Mouse (Mus musculus) stomach, embryonic 15.5 days (tissue): ENCODE measurements around the gene Prl8a9. TPM values are rescaled to one million over a fixed set of nuclear protein-coding genes. Genes with fewer than 3 reads are reported as not detected.

Experiments used
- ATAC-seq: fragments of 200-750 bp; cut with Nextera tagmentation; 2 replicates; pipeline ENCODE4 v1.8.0; 2017; ENCODE audit warnings: low read depth, moderate number of reproducible peaks, moderate TSS enrichment; ENCODE audit not compliant: insufficient read depth, low FRiP score
- H3K27ac ChIP-seq: fragments of 300-500 bp; sonication (generic); 2 replicates; pipeline ENCODE4 v1.5.1; 2015; ENCODE audit warnings: mild to moderate bottlenecking, inconsistent platforms
- H3K27me3 ChIP-seq: fragments of 300-500 bp; sonication (generic); replicated peaks from 2 replicates; pipeline ENCODE4 v1.6.1; 2015; ENCODE audit warnings: inconsistent platforms
- H3K36me3 ChIP-seq: fragments of 300-500 bp; sonication (generic); 2 replicates; pipeline ENCODE4 v1.6.1; 2015; ENCODE audit warnings: inconsistent platforms
- H3K4me1 ChIP-seq: fragments of 300-500 bp; sonication (generic); 2 replicates; pipeline ENCODE4 v1.6.1; 2015; ENCODE audit warnings: inconsistent platforms
- H3K4me2 ChIP-seq: fragments of 300-500 bp; sonication (generic); 2 replicates; pipeline ENCODE4 v1.6.1; 2015; ENCODE audit warnings: mild to moderate bottlenecking, inconsistent platforms
- H3K4me3 ChIP-seq: fragments of 300-500 bp; sonication (generic); replicated peaks from 2 replicates; pipeline ENCODE4 v1.5.1; 2015; ENCODE audit warnings: inconsistent platforms
- H3K9ac ChIP-seq: fragments of 300-500 bp; sonication (generic); 2 replicates; pipeline ENCODE4 v1.6.1; 2015; ENCODE audit warnings: inconsistent platforms
- H3K9me3 ChIP-seq: fragments of 300-500 bp; sonication (generic); 2 replicates; pipeline ENCODE4 v1.6.1; 2016; ENCODE audit warnings: inconsistent platforms
- WGBS: fragments of 180-500 bp; shearing (Covaris S2); methylation state at CpG from one replicate; pipeline ENCODE4 v1.1.7; 2015; 5-methylcytosine and 5-hydroxymethylcytosine counted together
- polyA plus RNA-seq: library from polyadenylated mRNA; unstranded; fragments of >200 nt; fragmentation: Nextera tagmentation; extraction: Ambion mirVana; gene quantifications from 2 replicates; pipeline ENCODE4 v1.2.1, GENCODE M21; 2015

Prl8a9 gene
- polyA plus RNA-seq: not detected in 2 replicates

- Histone ChIP-seq H3K27me3 (no peaks in the 10 kb centered on the region), H3K4me1 (no peaks in the 10 kb centered on the region), H3K9me3 (no peaks in the 10 kb centered on the region), H3K9ac (no peak within 1 kb of the TSS), H3K4me2 (no peak within 1 kb of the TSS), H3K27ac (no peak within 1 kb of the TSS), H3K4me3 (no peak within 1 kb of the TSS), H3K36me3 (no peaks in the 10 kb centered on the region)
- WGBS: 84% methylated on average over 2 of the region's 2 CpGs
- ATAC-seq: no peak
Measured at GRCm38 (mm10) chr13:27564506-27564905, at the start of gene Prl8a9. Gene Prl8a9 (minus strand): TSS chr13:27564606.

DNA sequence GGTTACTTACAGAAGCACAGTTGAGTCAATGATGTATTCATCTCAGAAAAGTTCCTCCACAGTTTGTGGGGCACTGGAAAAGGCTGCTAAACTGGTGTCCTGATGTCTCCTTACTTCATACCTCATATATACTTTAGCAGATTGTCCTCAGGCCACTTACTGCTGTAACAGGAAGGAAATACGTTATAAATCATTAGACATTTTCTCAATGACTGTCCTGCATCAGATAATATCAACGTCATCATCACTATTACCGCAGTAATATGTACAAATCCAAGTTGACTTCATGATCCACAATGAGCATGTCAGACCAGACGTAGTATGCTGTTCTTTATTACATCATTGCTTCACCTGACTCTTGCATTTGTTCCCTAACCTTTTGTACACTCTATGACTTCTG is 46.1 kb upstream of the Prl8a9 start, which contains the start of gene Prl7b1:
Prl7b1 (minus strand) TSS at position 101 of the 400 bp plus-strand sequence.
- no peaks in the 10 kb centered on the region for H3K36me3 ChIP-seq
- H3K9ac ChIP-seq: no peak within 1 kb of the TSS
- H3K4me3 ChIP-seq: no peak within 1 kb of the TSS
- H3K27ac ChIP-seq: no peak within 1 kb of the TSS
- no peaks in the 10 kb centered on the region for H3K9me3 ChIP-seq
- ATAC-seq: no peak
- no peaks in the 10 kb centered on the region for H3K27me3 ChIP-seq
- 71% methylated on average over 4 of the region's 4 CpGs for WGBS
- H3K4me1 ChIP-seq: no peaks in the 10 kb centered on the region
- no peak within 1 kb of the TSS for H3K4me2 ChIP-seq

- Histone ChIP-seq H3K9me3 (no peaks in the 10 kb centered on the region), H3K4me2 (no peak within 1 kb of the TSS), H3K36me3 (no peaks in the 10 kb centered on the region), H3K4me3 (no peak within 1 kb of the TSS), H3K27ac (no peak within 1 kb of the TSS), H3K4me1 (no peaks in the 10 kb centered on the region), H3K27me3 (no peaks in the 10 kb centered on the region), H3K9ac (no peak within 1 kb of the TSS)
- no peak for ATAC-seq
- 78% methylated on average over 2 of the region's 2 CpGs for WGBS
Measured at GRCm38 (mm10) chr13:27582071-27582470, 17.7 kb upstream of the Prl8a9 start, which contains the start of gene Prl8a1. Gene Prl8a1 (minus strand): TSS chr13:27582171.

DNA sequence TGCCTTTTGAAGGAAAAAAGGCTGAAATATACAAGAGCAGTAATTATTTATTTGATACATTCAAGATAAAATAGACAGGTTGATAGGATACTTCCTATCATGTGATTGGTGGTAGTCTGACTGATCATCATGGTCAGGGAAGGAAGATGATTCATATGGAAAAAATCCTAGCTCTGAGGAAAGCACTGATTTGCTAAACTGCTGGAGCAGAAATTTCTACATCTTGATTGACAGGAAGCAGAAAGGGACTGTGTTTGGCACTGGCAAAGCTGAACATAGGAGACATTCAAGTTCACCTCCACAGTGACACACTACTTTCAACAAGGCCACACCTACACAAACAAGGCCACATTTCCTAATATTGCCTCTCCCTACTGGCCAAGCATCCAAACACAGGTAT is 11.1 kb downstream of the Prl8a9 start:
- Histone ChIP-seq H3K4me3 (no peak overlapping the region), H3K27me3 (no peaks in the 10 kb centered on the region), H3K27ac (no peak overlapping the region), H3K4me1 (no peaks in the 10 kb centered on the region), H3K4me2 (no peak overlapping the region), H3K9ac (no peak overlapping the region), H3K36me3 (no peaks in the 10 kb centered on the region), H3K9me3 (no peaks in the 10 kb centered on the region)
- no peak for ATAC-seq

DNA sequence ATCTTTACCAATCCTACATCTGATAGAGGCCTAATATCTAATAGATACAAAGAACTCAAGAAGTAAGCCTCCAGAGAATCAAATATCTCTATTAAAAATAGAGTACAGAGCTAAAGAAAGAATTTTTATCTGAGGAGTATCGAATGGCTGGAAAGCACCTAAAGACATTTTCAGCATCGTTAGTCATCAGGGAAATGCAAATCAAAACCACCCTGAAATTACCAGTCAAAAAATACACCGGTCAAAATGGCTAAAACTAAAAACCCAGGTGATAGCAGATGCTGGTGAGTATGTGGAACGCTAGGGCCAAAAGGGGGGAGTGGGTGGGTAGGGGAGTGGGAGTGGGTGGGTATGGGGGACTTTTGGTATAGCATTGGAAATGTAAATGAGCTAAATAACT is 41.2 kb downstream of the Prl8a9 start:
- no peak for ATAC-seq
- Histone ChIP-seq H3K4me2 (no peak overlapping the region), H3K4me1 (no peaks in the 10 kb centered on the region), H3K9me3 (no peaks in the 10 kb centered on the region), H3K27me3 (no peaks in the 10 kb centered on the region), H3K9ac (no peak overlapping the region), H3K27ac (no peak overlapping the region), H3K36me3 (no peaks in the 10 kb centered on the region), H3K4me3 (no peak overlapping the region)
- 84% methylated on average over 4 of the region's 4 CpGs for WGBS

DNA sequence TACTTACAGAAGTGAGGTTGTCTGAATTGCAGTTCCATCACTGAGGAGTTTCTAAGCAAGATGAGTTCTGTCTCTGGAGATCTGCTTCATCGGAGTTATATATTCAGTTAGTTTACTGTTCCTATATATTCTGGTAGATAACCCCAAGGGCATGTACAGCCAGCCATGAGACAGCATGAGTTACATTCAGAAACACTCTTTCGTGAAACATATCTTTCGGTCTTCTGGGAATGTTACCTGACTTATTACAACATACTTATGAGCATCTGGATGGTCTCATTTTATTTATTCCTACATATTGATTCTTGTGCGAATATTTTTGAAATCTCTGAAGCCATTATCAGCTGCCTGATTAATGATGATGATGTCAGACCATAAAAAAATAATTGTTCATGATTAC is 51.3 kb downstream of the Prl8a9 start, which contains the start of gene Prl8a8:
Prl8a8 (minus strand) TSS at position 101 of the 400 bp plus-strand sequence.
- Histone ChIP-seq H3K4me3 (no peak within 1 kb of the TSS), H3K9ac (no peak within 1 kb of the TSS), H3K27me3 (no peaks in the 10 kb centered on the region), H3K27ac (no peak within 1 kb of the TSS), H3K36me3 (no peaks in the 10 kb centered on the region), H3K4me1 (no peaks in the 10 kb centered on the region), H3K9me3 (no peaks in the 10 kb centered on the region), H3K4me2 (no peak within 1 kb of the TSS)
- no peak for ATAC-seq
- WGBS: 81% methylated on average over 4 of the region's 4 CpGs

Other genes starting within 250 kb of the Prl8a9 start
- not detected in 2 replicates for gene Prl8a2, start 218.9 kb downstream of the Prl8a9 start, polyA plus RNA-seq
- not detected in 2 replicates for gene Prl2b1, start 173.8 kb downstream of the Prl8a9 start, polyA plus RNA-seq
- not detected in 2 replicates for gene Prl8a6, start 125.9 kb downstream of the Prl8a9 start, polyA plus RNA-seq
- gene Prl8a8, start 51.4 kb downstream of the Prl8a9 start, polyA plus RNA-seq: not detected in 2 replicates
- not detected in 2 replicates for gene Prl8a1, start 17.6 kb upstream of the Prl8a9 start, polyA plus RNA-seq
- gene Prl7b1, start 46.0 kb upstream of the Prl8a9 start, polyA plus RNA-seq: not detected in 2 replicates
- gene Prl7a1, start 77.9 kb upstream of the Prl8a9 start, polyA plus RNA-seq: not detected in 2 replicates
- not detected in 2 replicates for gene Prl7a2, start 103.4 kb upstream of the Prl8a9 start, polyA plus RNA-seq
- not detected in 2 replicates for gene Prl7d1, start 152.1 kb upstream of the Prl8a9 start, polyA plus RNA-seq
- gene Prl7c1, start 216.2 kb upstream of the Prl8a9 start, polyA plus RNA-seq: not detected in 2 replicates
- not detected in 2 replicates for gene Prl2a1, start 237.0 kb upstream of the Prl8a9 start, polyA plus RNA-seq